Mouse (Mus musculus): Measurements from ENCODE around the gene Pdia3.
"Not testable (repeated sequence)": the region's sequence is repeated elsewhere in the genome, so short reads cannot be mapped to it uniquely, and the experiment has no call there.

Pdia3 gene

DNA sequence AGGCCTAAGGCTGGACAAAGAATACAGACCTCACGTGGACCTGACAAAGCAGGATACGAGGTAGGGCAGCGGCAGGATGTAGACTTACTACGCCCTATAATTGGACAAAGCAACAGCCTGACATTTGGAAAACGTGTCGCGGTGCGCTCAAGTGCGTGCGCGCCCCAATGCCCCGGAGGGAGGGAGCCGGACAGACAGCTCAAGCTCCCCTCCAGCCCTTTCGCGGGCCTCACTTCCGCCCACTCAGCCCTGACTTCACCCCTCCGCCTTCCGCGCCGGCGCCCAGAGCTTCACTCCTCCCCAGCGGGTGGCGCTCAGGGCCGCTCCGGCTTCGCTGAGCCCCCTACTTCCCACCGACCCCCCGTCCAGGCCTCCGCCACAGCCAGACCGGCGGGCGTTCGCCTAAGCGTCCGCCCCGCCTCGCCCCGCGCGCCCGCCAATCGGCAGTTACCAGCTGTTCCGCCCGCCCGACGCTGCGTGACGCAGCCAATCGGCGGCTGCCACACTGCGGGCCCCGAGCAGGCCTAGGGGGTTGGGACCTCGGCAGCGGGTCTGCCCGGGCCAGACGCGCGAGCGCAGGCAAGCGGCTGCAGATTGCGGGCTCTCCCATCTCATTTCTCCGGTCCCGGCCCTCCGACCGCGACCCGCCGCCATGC is at the start of gene Pdia3, which contains the start of gene Catsper2:
Pdia3 (plus strand) TSS at position 389 of the 656 bp plus-strand sequence.
Catsper2 (minus strand) TSS at position 406 of the 656 bp plus-strand sequence.
- peak; percentile 76 for DNase-seq (ENCODE audit: low spot score)

DNA sequence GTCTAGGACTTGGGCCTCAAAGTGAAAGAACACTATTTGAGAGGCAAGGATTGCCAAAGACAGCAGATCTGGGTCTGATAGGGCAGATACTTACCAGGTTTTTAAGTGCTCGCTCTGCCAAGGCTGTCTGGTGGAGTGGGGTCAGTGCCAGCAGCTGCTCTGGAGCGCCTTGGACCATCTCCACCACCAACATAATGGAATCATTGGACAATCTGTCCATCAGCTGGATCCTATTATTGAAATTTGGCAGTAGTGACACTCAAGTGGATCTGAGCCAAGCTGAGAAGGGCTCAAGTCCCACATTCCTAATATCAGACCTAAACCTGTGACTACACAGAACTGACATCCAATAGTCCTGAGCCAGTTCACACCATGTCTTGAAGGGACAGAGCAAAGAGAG is 44.7 kb upstream of the Pdia3 start:
- no peak for DNase-seq (ENCODE audit: low spot score)

DNA sequence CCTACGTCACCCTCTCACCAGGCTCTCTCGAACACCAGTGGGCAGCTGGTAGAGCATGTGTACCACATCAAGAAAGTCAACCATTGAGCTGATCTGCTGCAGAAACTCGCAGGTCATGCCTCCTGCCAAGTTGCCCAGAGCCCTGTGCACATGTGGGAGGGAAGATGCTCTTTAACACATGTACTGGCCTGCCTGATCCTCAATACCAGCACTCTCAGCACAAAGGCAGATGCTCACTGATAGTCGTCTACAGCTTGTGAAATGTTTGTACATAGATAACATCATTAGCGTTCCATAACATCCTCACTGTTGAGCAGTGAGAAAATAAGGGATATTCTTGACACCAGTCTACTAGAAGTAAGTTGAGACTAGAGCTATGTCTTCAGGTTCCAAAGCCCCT is 42.7 kb upstream of the Pdia3 start:
- DNase-seq (ENCODE audit: low spot score) = no peak

DNA sequence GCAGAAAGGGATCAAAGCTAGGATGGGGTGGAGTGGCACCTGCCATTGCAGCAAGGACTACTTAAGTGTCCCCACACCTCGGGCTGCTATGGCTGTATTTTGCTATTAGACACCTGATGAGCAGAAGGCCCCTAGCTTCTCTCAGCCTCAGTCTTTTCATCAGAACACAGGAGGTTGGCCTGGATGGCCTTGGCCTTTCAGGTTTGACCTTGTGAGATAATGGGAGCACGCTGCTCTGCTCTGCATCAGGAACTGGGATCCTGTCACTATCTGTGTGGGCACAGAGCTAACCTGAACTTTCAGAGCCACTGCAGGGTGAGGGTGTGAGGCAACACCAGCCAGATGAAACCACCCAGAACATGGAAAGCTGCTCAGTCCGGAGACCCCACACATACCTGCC is 41.3 kb upstream of the Pdia3 start:
- DNase-seq (ENCODE audit: low spot score) = no peak

DNA sequence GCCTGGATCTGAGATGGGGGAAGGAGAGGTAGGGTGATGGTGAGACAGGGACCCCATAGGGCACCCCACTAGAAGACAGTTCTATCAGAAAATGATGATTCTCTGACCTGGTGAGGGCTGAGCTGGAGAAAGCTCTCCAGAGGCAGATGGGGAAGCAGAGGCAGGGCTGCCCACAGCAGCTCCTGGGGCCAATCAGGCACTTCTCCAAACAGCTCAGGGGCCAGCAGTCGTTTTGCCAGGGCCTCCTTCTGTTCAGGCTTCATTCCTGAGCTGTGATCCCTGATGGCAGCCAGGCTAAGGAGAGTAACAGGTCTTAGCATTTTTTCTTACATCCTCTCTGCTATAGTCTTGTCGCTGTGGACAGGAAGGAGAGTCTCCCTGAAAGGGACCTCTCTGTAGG is 38.8 kb upstream of the Pdia3 start:
- no peak for DNase-seq (ENCODE audit: low spot score)

DNA sequence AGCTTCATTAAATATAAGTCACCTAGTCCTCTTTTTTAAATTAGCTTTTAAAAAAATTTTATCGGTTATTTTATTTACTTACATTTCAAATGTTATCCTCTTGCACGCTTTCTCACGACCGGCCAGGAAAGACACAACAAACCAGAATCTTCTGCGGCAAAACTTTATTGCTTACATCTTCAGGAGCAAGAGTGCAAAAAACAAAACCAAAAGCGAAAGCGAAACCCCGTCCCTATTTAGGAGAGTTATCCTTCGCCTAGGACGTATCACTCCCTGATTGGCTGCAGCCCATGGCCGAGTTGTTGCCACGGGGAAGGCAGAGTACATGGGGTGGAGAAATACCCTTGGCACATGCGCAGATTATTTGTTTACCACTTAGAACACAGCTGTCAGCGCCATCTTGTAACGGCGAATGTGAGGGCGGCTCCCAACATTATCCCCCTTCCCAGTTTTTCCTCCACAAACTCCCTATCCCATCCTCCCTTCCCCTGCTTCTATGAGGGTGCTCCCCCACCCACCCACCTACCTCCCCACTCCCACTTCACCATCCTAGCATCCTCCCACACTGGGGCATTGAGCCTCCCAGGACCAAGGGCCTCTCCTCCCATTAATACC is 26.5 kb upstream of the Pdia3 start, which contains the start of gene Strc:
Strc (minus strand) TSS at position 208 of the 615 bp plus-strand sequence.
- not testable (repeated sequence) for DNase-seq (ENCODE audit: low spot score)

DNA sequence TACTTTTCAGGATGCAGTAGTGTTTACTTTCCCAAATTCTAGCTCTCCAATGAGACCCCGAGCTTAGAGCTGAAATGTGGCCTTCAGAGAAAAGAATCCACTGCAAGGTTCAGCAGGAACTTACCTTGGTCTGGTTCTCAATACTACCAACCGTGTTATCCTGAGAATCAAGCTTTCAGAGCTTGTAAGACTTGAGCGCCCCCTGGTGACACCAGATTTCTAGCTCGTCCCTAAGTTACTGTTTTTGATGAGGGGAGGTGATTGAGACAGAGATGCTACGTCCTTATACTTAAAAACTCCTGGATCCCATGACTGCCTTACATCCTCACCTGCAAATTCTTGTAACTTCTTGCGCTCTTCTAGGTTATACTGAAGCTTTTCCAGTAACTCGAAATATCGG is 17.0 kb upstream of the Pdia3 start:
- peak; percentile 63 for DNase-seq (ENCODE audit: low spot score)

DNA sequence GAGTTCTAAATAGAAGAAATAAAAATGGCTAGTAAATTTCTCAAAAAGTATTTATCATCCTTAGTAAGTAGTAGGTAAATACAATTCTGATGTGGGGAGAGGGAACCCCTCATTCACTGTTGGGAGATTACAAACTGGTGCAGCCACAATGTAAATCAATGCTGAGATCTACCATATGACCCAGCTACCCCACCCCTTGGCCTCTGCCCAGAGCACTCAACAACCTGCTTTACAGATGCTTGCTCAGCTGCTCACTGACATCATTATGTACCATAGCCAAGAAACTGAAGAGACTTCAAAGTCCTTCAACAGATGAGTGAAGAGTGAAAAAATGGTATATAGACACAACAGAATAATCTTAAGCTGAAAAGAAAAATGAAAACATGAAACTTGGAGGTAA is 10.3 kb upstream of the Pdia3 start:
- no peak for DNase-seq (ENCODE audit: low spot score)

DNA sequence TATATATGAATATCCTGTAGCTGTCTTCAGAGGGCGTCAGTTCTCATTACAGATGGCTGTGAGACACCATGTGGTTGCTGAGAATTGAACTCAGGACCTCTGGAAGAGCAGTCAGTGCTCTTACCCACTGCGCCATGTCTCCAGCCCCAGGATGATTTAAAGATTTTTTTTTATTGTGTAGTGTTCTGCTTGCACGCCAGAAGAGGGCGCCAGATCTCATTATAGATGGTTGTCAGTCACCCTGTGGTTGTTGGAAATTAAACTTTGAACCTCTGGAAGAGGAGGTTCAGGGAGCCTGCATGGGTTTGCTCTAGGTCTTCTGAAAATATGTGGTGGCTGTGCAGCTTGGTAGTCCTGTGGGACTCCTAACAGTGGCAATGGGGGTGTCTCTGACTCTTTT is 5.4 kb upstream of the Pdia3 start:
- no peak for DNase-seq (ENCODE audit: low spot score)

DNA sequence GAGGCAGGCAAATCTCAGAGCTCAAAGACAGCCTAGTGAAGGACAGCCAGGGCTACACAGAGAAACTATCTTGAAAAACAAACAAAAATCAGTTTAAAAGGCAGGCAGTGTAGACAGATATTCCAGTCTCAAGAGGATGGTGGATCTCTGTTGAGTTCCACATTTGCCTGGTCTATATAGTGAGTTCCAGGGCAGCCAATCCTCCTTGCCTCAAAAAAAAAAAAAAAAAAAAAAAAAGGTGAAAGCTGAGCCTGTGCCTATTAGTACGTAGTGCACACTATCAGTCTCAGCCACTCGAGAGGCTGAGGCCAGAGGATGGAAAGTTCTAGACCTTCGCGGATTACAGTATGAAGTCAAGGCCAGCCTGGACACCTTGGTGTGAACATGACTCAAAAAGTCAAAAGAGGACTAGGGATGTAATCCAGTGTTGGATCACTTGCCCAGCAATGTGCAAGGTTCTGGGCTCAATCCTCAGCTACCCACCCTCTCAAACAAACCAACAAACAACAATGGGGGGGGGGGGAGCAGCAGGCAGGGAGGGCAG is 660 bp upstream of the Pdia3 start:
- DNase-seq (ENCODE audit: low spot score) = no peak

DNA sequence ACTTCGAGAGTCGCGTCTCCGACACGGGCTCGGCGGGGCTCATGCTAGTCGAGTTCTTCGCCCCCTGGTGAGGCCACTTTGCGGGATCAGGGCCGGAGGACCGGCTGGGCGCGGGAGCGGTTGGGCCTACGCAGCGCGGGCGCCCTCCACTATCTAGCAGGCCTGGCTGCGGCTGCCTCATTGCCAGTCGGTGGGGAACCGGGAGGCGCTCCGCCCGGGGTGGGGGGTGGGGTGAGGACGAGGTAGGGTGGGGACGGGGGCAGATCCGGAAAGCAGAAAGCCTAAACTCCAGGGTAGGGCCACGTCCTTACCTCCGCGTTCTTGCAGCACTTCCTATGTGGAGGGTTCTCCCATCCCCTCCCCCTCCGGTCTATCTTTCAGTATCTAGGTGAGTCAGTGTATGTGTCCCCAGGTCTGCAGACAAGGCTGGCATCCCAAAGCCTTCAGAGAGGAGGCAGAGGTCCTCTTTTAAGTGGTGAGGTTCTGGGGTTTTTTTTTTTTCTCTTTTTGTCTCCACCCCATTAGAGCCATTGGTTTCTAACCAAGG is 637 bp downstream of the Pdia3 start:
- DNase-seq (ENCODE audit: low spot score) = no peak

DNA sequence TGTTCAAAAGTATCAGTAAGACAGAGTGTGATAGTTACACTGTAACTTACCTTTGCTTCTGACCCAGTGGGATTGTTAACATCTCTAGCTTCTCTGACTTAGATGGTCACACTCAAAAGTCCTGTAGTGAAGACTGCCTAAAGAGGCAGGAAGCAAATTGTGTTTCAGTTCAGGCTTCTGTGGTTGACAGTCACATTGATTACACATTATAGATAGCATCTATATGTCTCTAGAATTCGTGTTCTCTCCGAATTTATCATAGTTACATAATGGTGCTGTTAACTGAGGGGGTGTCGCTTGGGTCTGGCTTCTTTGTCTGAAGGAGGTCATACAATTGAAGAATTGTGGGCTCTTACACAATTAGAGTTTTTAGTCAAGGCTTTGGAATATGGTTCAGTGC is 1.5 kb downstream of the Pdia3 start:
- no peak for DNase-seq (ENCODE audit: low spot score)

DNA sequence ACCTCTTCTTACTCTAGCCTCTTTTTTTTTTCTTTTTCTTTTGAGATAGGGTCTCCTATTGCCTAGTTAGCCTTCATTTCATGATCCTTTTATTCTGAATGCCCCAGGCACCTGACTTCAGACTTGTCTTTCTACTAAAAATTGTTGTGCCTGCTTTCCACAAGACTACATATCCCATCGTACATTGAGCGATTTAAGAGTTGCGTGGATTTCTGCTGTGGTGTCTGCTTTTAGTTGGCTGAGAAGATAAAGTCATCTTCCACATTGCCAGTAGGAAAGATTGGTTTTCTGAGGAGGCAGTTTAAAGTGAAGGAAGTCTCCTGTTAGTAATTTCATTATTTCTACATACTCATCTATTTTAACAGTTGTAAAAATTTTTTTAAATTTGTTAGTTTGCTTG is 2.0 kb downstream of the Pdia3 start:
- DNase-seq (ENCODE audit: low spot score) = no peak

DNA sequence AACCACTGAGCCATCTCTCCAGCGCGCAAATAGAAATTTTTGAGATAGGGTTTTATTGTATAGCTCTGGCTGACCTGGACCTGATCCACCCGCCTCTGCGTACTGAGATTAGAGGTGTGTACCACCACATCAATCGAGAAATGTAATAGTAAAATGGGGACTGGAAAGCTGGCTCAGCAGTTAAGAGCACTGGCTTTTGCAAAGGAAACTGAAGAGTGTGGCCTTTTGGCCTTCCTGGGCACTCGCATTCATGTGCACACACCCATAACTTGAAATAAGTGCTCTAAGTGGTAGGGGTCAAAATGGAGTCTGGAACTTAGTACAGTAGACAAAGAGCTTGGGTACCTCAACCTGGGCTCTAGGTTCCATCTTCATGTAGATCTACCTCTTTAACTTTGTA is 2.8 kb downstream of the Pdia3 start:
- no peak for DNase-seq (ENCODE audit: low spot score)

DNA sequence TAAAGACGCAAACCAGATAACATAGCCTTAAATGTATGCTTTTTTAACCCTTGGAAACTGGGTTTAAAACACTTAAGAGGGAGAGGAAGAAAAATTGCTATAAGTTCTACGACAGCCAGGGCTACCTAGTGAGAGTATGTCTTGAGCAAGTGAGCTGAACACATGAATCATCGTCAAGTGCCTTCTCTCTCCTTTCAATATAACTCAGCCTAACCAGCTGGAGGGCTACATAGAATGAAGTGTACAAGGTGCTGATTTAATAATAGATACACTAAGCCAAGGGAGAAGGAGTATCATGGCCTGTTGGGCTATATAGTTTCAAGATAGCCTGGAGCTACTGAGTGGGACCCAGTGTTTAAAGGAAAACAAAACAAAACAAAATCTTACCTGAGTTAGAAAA is 4.9 kb downstream of the Pdia3 start:
- no peak for DNase-seq (ENCODE audit: low spot score)

DNA sequence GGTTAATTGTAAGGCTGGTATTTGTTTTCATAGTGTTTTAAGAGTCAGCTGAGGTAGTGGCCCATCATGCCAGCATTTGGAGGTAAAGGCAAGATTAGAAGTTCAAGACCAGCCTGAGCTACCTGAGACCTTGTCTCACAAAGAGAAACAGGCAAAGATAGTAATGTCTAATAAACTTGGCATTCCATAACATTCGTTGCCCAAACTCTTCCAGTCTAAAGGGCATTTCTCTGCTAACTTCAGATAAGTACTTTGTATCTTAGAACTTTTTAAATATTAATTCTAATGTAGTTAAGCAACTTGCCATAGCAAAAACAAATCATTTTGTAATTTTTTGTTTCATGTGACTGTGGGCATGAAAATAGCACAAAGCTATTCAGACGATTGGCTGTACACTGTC is 9.6 kb downstream of the Pdia3 start:
- DNase-seq (ENCODE audit: low spot score) = no peak

DNA sequence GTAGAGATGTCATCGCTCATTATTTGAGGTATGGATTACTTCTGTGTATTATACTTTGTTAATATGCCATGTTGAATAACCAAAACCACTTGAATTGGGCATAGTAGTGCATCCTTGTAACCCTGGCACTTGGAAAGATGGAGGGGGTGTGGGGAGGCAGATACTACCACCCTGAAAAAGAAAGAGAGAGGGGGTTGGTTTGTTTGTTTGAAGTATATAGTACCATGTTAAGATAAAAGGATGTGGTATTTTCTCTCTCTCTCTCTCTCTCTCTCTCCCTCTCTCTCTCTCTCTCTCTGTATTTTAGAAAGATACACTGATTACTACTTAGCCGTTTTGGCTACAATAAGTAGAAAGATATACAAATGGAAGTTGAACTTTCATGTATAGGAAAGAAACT is 12.3 kb downstream of the Pdia3 start:
- no peak for DNase-seq (ENCODE audit: low spot score)

DNA sequence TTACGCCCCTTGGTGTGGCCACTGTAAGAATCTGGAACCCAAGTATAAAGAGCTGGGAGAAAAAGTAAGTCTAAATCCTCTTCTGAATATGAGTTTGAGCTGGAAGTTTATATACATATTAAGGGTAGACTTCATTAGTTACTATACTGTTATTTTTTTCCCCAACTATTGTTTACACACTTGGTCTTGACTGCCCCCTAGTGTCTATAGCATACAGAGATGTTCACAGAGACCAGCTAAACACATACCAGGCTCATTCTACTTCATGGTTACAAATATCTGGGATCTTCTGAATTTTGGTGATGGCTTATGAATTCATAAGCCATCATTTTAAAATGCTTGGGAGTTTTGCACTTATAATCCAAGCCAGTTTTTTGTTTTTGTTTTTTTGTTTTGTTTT is 21.3 kb downstream of the Pdia3 start:
- no peak for DNase-seq (ENCODE audit: low spot score)

DNA sequence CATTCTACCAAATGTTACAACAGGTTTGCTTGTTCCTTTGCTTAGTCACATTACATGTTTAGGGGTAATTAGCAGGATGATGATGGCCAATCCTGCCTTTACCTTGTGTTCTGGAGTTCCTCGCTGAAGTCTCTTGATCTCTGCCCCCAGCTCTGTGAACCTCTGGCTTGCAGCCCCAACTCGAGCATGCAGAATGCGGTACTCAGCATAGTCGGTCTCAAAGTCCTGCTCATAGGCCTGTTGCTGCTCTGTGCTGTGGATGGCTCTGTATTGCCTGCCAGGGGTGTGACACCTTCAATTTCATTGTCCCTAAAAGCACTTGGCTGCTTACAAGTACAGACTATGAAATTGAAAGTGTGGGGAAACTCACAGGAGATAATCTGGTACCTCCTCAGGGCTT is 26.2 kb downstream of the Pdia3 start:
- no peak for DNase-seq (ENCODE audit: low spot score)

DNA sequence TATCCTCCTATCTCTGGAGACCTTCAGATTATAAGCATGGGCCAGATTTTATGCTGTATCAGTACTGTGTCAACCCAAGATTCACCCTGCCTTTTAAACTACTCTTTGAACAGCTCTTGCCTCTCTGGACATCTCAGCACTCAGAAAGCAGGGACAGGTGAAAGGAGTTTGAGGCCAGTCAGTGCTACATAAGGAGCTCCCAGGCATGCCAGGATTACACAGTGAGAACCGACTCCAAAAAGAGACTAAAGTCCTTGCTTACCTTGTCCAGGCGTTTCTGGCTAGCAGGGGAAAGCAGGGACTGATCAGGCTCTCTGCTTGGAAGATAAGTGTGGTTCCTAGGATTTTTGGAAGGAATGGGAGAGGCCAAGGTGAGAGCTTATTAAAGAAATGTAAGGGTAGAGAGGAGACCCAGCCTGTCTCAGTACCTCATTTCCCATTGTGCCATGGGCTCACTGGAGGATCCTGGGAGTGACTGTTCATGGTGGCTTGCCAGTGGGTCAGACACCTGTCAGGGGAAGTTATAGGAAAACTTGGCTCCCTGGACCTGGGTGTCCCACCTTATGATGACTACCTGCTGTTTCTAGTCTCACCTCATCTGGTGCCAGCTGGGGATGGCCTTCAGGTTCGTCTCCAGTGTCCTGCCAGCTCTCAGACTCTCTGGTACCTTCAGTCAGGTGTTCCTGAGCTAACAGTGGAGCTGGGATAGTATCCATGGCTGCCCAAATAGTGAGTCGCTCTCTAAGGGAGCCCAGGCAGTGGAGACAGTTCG is 27.4 kb downstream of the Pdia3 start:
- no peak for DNase-seq (ENCODE audit: low spot score)

DNA sequence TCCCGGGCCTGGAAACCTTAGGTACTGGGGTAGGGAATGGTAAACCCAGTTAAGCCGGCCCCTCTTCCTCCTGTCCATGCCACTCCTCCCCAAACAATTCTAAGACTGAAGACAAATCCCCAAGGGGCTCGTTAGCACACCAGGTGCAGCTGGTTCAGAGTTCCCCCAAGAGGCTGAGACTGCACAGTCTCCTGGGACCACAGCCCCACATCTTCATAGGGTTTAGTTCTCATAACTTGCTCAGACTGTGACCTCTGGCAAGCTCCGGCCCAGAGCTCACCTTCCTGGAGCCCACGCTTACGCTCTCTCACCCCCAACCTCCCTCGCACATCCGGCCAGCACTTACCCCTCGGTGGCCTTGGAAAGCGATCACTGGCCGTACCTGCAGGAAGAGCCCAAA is 28.2 kb downstream of the Pdia3 start:
- no peak for DNase-seq (ENCODE audit: low spot score)

DNA sequence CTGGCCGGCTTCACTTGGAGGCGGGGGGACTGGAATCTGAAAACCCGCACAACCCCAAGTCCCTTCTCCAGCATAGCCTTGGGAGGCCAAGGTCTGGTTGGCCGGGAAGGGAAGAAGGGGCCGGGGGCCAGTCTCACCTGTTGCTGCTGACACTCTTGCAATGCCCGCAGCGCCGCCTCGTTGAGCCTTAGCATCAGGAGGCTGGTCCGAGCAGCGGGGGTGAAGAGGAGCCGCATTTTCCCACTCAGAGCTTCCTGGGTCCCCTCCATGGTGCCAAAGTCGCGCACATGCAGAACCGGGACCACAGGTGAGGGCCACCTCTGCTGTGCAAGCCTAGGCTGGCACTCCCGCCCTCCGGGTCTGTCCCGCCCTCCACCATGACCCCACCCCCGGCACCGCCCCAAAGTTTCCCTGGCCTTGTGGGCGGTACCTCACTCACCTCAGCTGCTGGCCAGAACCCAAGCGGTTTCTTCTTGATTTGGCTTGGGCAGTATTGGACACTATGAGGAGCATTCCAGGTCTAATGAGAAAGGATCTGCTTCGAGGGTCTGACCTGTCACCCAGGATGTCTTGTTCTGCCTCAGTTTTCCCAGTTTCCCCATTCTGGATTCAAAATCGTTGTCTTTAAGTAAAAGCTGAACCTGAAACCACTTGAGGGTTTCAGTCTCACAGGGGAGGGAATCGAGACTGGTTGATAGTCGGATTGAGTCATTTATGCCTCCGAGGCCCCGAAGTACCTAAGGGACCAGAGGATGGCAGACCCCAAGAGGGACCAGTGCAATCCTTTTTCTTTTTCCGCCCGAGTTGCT is 28.9 kb downstream of the Pdia3 start:
- DNase-seq (ENCODE audit: low spot score) = no peak

Data from layer of hippocampus, adult 9-10 months (tissue).